Mouse (Mus musculus) B cell, adult 62 days (primary cell): ENCODE measurements around the gene H2al1j. TPM values are rescaled to one million over a fixed set of nuclear protein-coding genes. Genes with fewer than 3 reads are reported as not detected.

Experiments used
- total RNA-seq: library from RNA; stranded (reverse); gene quantifications from 4 replicates; pipeline ENCODE4 v1.2.4, GENCODE M21; 2023

Gene H2al1j
- not detected in 4 replicates for total RNA-seq

DNA sequence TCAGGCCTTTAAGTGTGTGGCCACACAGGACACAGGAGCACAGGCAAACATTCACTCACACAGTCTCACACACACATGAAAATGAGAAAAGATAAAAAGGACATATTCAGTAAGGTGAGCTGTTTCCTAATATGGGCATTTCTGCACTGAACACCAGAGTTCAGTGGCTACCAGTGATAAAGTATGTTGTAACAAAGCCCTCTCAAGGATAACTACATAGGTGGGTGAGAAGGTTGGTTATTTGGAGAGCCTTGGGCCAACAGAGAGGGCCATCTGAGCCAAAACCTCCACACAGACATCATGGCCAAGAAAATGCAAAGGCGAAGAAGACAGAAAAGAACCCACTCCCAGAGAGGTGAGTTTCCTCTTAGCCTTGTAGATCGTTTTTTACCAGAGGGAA, at the start of gene H2al1j:
Gene H2al1j (plus strand): TSS at position 301 of the 400 bp plus-strand sequence.

DNA sequence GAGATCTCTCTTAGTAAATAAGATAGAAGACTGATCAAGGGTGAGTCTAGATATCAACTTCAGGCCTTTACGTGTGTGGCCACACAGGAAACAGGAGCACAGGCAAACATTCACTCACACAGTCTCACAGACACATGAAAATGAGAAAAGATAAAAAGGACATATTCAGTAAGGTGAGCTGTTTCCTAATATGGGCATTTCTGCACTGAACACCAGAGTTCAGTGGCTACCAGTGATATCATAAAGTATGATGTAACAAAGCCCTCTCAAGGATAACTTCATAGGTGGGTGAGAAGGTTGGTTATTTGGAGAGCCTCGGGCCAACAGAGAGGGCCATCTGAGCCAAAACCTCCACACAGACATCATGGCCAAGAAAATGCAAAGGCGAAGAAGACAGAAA, 28.7 kb upstream of the H2al1j start, which contains the start of gene H2al1a:
Gene H2al1a (plus strand): TSS at position 301 of the 400 bp plus-strand sequence.

DNA sequence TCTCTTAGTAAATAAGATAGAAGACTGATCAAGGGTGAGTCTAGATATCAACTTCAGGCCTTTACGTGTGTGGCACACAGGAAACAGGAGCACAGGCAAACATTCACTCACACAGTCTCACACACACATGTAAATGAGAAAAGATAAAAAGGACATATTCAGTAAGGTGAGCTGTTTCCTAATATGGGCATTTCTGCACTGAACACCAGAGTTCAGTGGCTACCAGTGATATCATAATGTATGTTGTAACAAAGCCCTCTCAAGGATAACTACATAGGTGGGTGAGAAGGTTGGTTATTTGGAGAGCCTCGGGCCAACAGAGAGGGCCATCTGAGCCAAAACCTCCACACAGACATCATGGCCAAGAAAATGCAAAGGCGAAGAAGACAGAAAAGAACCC, 25.5 kb upstream of the H2al1j start, which contains the start of gene H2al1b:
Gene H2al1b (plus strand): TSS at position 301 of the 400 bp plus-strand sequence.

DNA sequence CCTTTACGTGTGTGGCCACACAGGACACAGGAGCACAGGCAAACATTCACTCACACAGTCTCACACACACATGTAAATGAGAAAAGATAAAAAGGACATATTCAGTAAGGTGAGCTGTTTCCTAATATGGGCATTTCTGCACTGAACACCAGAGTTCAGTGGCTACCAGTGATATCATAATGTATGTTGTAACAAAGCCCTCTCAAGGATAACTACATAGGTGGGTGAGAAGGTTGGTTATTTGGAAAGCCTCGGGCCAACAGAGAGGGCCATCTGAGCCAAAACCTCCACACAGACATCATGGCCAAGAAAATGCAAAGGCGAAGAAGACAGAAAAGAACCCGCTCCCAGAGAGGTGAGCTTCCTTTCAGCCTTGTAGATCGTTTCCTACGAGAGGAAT, 22.3 kb upstream of the H2al1j start, which contains the start of gene H2al1c:
Gene H2al1c (plus strand): TSS at position 301 of the 400 bp plus-strand sequence.

DNA sequence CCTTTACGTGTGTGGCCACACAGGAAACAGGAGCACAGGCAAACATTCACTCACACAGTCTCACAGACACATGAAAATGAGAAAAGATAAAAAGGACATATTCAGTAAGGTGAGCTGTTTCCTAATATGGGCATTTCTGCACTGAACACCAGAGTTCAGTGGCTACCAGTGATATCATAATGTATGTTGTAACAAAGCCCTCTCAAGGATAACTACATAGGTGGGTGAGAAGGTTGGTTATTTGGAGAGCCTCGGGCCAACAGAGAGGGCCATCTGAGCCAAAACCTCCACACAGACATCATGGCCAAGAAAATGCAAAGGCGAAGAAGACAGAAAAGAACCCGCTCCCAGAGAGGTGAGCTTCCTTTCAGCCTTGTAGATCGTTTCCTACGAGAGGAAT, 19.1 kb upstream of the H2al1j start, which contains the start of gene H2al1d:
Gene H2al1d (plus strand): TSS at position 301 of the 400 bp plus-strand sequence.

DNA sequence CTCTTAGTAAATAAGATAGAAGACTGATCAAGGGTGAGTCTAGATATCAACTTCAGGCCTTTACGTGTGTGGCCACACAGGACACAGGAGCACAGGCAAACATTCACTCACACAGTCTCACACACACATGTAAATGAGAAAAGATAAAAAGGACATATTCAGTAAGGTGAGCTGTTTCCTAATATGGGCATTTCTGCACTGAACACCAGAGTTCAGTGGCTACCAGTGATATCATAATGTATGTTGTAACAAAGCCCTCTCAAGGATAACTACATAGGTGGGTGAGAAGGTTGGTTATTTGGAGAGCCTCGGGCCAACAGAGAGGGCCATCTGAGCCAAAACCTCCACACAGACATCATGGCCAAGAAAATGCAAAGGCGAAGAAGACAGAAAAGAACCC, 16.0 kb upstream of the H2al1j start, which contains the start of gene H2al1e:
Gene H2al1e (plus strand): TSS at position 301 of the 400 bp plus-strand sequence.

DNA sequence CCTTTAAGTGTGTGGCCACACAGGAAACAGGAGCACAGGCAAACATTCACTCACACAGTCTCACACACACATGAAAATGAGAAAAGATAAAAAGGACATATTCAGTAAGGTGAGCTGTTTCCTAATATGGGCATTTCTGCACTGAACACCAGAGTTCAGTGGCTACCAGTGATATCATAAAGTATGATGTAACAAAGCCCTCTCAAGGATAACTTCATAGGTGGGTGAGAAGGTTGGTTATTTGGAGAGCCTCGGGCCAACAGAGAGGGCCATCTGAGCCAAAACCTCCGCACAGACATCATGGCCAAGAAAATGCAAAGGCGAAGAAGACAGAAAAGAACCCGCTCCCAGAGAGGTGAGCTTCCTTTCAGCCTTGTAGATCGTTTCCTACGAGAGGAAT, 12.8 kb upstream of the H2al1j start, which contains the start of gene H2al1f:
Gene H2al1f (plus strand): TSS at position 301 of the 400 bp plus-strand sequence.

DNA sequence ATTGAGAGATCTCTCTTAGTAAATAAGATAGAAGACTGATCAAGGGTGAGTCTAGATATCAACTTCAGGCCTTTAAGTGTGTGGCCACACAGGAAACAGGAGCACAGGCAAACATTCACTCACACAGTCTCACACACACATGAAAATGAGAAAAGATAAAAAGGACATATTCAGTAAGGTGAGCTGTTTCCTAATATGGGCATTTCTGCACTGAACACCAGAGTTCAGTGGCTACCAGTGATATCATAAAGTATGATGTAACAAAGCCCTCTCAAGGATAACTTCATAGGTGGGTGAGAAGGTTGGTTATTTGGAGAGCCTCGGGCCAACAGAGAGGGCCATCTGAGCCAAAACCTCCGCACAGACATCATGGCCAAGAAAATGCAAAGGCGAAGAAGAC, 9.7 kb upstream of the H2al1j start, which contains the start of gene H2al1g:
Gene H2al1g (plus strand): TSS at position 301 of the 400 bp plus-strand sequence.

DNA sequence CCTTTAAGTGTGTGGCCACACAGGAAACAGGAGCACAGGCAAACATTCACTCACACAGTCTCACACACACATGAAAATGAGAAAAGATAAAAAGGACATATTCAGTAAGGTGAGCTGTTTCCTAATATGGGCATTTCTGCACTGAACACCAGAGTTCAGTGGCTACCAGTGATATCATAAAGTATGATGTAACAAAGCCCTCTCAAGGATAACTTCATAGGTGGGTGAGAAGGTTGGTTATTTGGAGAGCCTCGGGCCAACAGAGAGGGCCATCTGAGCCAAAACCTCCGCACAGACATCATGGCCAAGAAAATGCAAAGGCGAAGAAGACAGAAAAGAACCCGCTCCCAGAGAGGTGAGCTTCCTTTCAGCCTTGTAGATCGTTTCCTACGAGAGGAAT, 6.4 kb upstream of the H2al1j start, which contains the start of gene H2al1h:
Gene H2al1h (plus strand): TSS at position 301 of the 400 bp plus-strand sequence.

DNA sequence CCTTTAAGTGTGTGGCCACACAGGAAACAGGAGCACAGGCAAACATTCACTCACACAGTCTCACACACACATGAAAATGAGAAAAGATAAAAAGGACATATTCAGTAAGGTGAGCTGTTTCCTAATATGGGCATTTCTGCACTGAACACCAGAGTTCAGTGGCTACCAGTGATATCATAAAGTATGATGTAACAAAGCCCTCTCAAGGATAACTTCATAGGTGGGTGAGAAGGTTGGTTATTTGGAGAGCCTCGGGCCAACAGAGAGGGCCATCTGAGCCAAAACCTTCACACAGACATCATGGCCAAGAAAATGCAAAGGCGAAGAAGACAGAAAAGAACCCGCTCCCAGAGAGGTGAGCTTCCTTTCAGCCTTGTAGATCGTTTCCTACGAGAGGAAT, 3.3 kb upstream of the H2al1j start, which contains the start of gene H2al1i:
Gene H2al1i (plus strand): TSS at position 301 of the 400 bp plus-strand sequence.

Other genes starting within 250 kb of the H2al1j start
- gene H2al1a, start 28.6 kb upstream of the H2al1j start, total RNA-seq = not detected in 4 replicates
- not detected in 4 replicates for gene H2al1b, start 25.4 kb upstream of the H2al1j start, total RNA-seq
- gene H2al1c, start 22.2 kb upstream of the H2al1j start, total RNA-seq = not detected in 4 replicates
- not detected in 4 replicates for gene H2al1d, start 19.0 kb upstream of the H2al1j start, total RNA-seq
- not detected in 4 replicates for gene H2al1e, start 15.9 kb upstream of the H2al1j start, total RNA-seq
- gene H2al1f, start 12.7 kb upstream of the H2al1j start, total RNA-seq = not detected in 4 replicates
- not detected in 4 replicates for gene H2al1g, start 9.6 kb upstream of the H2al1j start, total RNA-seq
- gene H2al1h, start 6.3 kb upstream of the H2al1j start, total RNA-seq = not detected in 4 replicates
- gene H2al1i, start 3.2 kb upstream of the H2al1j start, total RNA-seq = not detected in 4 replicates